Mouse (Mus musculus): ENCODE results near the gene Gm14685. TPM values are rescaled to one million over a fixed set of nuclear protein-coding genes. Genes with fewer than 3 reads are reported as not detected.

Gene Gm14685
- polyA plus RNA-seq, 1 experiment from 2014 or later: 1.8 TPM

Other genes with a start within 250 kb of the Gm14685 start
- gene Cetn2, start 198.6 kb upstream of the Gm14685 start, polyA plus RNA-seq (2015; fragmentation: Nextera tagmentation; extraction: Ambion mirVana): 35.9 and 39.2 TPM in 2 replicates
- 23.5 and 26.4 TPM in 2 replicates for gene Nsdhl, start 198.5 kb upstream of the Gm14685 start, polyA plus RNA-seq (2015; fragmentation: Nextera tagmentation; extraction: Ambion mirVana)
- gene Zfp185, start 129.7 kb upstream of the Gm14685 start, polyA plus RNA-seq (2015; fragmentation: Nextera tagmentation; extraction: Ambion mirVana): 1.6 and 1.7 TPM in 2 replicates
- gene Pnma5, start 79.9 kb upstream of the Gm14685 start, polyA plus RNA-seq (2015; fragmentation: Nextera tagmentation; extraction: Ambion mirVana): not detected in 2 replicates
- 0.04 TPM in 1 of 2 replicates, not detected in the other for gene Pnma3, start 52.3 kb upstream of the Gm14685 start, polyA plus RNA-seq (2015; fragmentation: Nextera tagmentation; extraction: Ambion mirVana)
- 1.9 and 4.1 TPM in 2 replicates for gene Xlr4a, start 34.6 kb upstream of the Gm14685 start, polyA plus RNA-seq (2015; fragmentation: Nextera tagmentation; extraction: Ambion mirVana)
- 2.8 and 6.3 TPM in 2 replicates for gene Xlr3a, start 20.0 kb upstream of the Gm14685 start, polyA plus RNA-seq (2015; fragmentation: Nextera tagmentation; extraction: Ambion mirVana)
- gene Xlr5b, start 31.7 kb downstream of the Gm14685 start, polyA plus RNA-seq (2015; fragmentation: Nextera tagmentation; extraction: Ambion mirVana): 0.17 TPM in 1 of 2 replicates, not detected in the other
- 1.4 and 1.8 TPM in 2 replicates for gene DXBay18, start 32.4 kb downstream of the Gm14685 start, polyA plus RNA-seq (2015; fragmentation: Nextera tagmentation; extraction: Ambion mirVana)
- gene Spin2d, start 59.9 kb downstream of the Gm14685 start, polyA plus RNA-seq (2015; fragmentation: Nextera tagmentation; extraction: Ambion mirVana): not detected in 2 replicates
- 0.91 and 2.6 TPM in 2 replicates for gene Xlr3b, start 75.2 kb downstream of the Gm14685 start, polyA plus RNA-seq (2015; fragmentation: Nextera tagmentation; extraction: Ambion mirVana)
- gene Xlr4b, start 97.3 kb downstream of the Gm14685 start, polyA plus RNA-seq (2015; fragmentation: Nextera tagmentation; extraction: Ambion mirVana): 0.50 and 0.88 TPM in 2 replicates
- gene F8a, start 111.2 kb downstream of the Gm14685 start, polyA plus RNA-seq (2015; fragmentation: Nextera tagmentation; extraction: Ambion mirVana): 21.8 and 24.2 TPM in 2 replicates
- 0.40 and 0.63 TPM in 2 replicates for gene Xlr4c, start 126.1 kb downstream of the Gm14685 start, polyA plus RNA-seq (2015; fragmentation: Nextera tagmentation; extraction: Ambion mirVana)
- not detected in 2 replicates for gene Xlr3c, start 148.3 kb downstream of the Gm14685 start, polyA plus RNA-seq (2015; fragmentation: Nextera tagmentation; extraction: Ambion mirVana)
- 0.65 and 0.97 TPM in 2 replicates for gene Xlr5a, start 175.9 kb downstream of the Gm14685 start, polyA plus RNA-seq (2015; fragmentation: Nextera tagmentation; extraction: Ambion mirVana)
- gene Xlr5c, start 175.9 kb downstream of the Gm14685 start, polyA plus RNA-seq (2015; fragmentation: Nextera tagmentation; extraction: Ambion mirVana): 0.54 and 0.59 TPM in 2 replicates
- gene Gm45015, start 219.8 kb downstream of the Gm14685 start, polyA plus RNA-seq (2015; fragmentation: Nextera tagmentation; extraction: Ambion mirVana): not detected in 2 replicates
- gene Zfp275, start 225.6 kb downstream of the Gm14685 start, polyA plus RNA-seq (2015; fragmentation: Nextera tagmentation; extraction: Ambion mirVana): 2.2 and 2.3 TPM in 2 replicates